Mouse (Mus musculus) stomach, embryonic 15.5 days (tissue): ENCODE results near the gene Gm20509. TPM values are rescaled to one million over a fixed set of nuclear protein-coding genes. Genes with fewer than 3 reads are reported as not detected.
"Not testable (repeated sequence)": the region's sequence is repeated elsewhere in the genome, so short reads cannot be mapped to it uniquely, and the experiment has no call there.

Experiments used
- ATAC-seq: fragments of 200-750 bp; cut with Nextera tagmentation; 2 replicates; pipeline ENCODE4 v1.8.0; 2017; ENCODE audit warnings: low read depth, moderate number of reproducible peaks, moderate TSS enrichment; ENCODE audit not compliant: insufficient read depth, low FRiP score
- H3K27ac ChIP-seq: fragments of 300-500 bp; sonication (generic); 2 replicates; pipeline ENCODE4 v1.5.1; 2015; ENCODE audit warnings: mild to moderate bottlenecking, inconsistent platforms
- H3K27me3 ChIP-seq: fragments of 300-500 bp; sonication (generic); replicated peaks from 2 replicates; pipeline ENCODE4 v1.6.1; 2015; ENCODE audit warnings: inconsistent platforms
- H3K36me3 ChIP-seq: fragments of 300-500 bp; sonication (generic); 2 replicates; pipeline ENCODE4 v1.6.1; 2015; ENCODE audit warnings: inconsistent platforms
- H3K4me1 ChIP-seq: fragments of 300-500 bp; sonication (generic); 2 replicates; pipeline ENCODE4 v1.6.1; 2015; ENCODE audit warnings: inconsistent platforms
- H3K4me2 ChIP-seq: fragments of 300-500 bp; sonication (generic); 2 replicates; pipeline ENCODE4 v1.6.1; 2015; ENCODE audit warnings: mild to moderate bottlenecking, inconsistent platforms
- H3K4me3 ChIP-seq: fragments of 300-500 bp; sonication (generic); replicated peaks from 2 replicates; pipeline ENCODE4 v1.5.1; 2015; ENCODE audit warnings: inconsistent platforms
- H3K9ac ChIP-seq: fragments of 300-500 bp; sonication (generic); 2 replicates; pipeline ENCODE4 v1.6.1; 2015; ENCODE audit warnings: inconsistent platforms
- H3K9me3 ChIP-seq: fragments of 300-500 bp; sonication (generic); 2 replicates; pipeline ENCODE4 v1.6.1; 2016; ENCODE audit warnings: inconsistent platforms
- WGBS: fragments of 180-500 bp; shearing (Covaris S2); methylation state at CpG from one replicate; pipeline ENCODE4 v1.1.7; 2015; 5-methylcytosine and 5-hydroxymethylcytosine counted together
- polyA plus RNA-seq: library from polyadenylated mRNA; unstranded; fragments of >200 nt; fragmentation: Nextera tagmentation; extraction: Ambion mirVana; gene quantifications from 2 replicates; pipeline ENCODE4 v1.2.1, GENCODE M21; 2015

The Gm20509 gene
- polyA plus RNA-seq: not detected in 2 replicates

- H3K4me3 ChIP-seq: peak within 1 kb of the TSS; percentile 45
- 90% methylated on average over 4 of the region's 4 CpGs for WGBS
- H3K27me3 ChIP-seq: 0 out of 2 replicates have a peak, but pooled peaks cover 6% of the 10 kb centered on the region
- H3K4me1 ChIP-seq: peaks cover 11% of the 10 kb centered on the region
- 0 out of 2 replicates have a peak within 1 kb of the TSS, but pooled peaks have one; percentile 6 for H3K9ac ChIP-seq
- H3K4me2 ChIP-seq: peak within 1 kb of the TSS; percentile 94
- H3K27ac ChIP-seq: no peak within 1 kb of the TSS
- no peaks in the 10 kb centered on the region for H3K36me3 ChIP-seq
- H3K9me3 ChIP-seq: no peaks in the 10 kb centered on the region
- ATAC-seq: no peak
These were observed at the start of gene Gm20509 for GRCm38 (mm10) chr9:73102181-73102580. Gene Gm20509 (plus strand): TSS chr9:73102470.

GRCm38 (mm10) chr9:73055441-73055911 is 46.8 kb upstream of the Gm20509 start:
- Histone ChIP-seq H3K4me2 (no peak overlapping the region), H3K9ac (no peak overlapping the region), H3K9me3 (no peaks in the 10 kb centered on the region), H3K27me3 (no peaks in the 10 kb centered on the region), H3K4me3 (no peak overlapping the region), H3K27ac (no peak overlapping the region), H3K4me1 (no peaks in the 10 kb centered on the region), H3K36me3 (no peaks in the 10 kb centered on the region)
- no peak for ATAC-seq
- 53% methylated on average over 10 of the region's 10 CpGs for WGBS

- Histone ChIP-seq H3K4me1 (0 out of 2 replicates have a peak, but pooled peaks cover 8% of the 10 kb centered on the region), H3K4me3 (no peak overlapping the region), H3K27me3 (no peaks in the 10 kb centered on the region), H3K9ac (no peak overlapping the region), H3K36me3 (no peaks in the 10 kb centered on the region), H3K27ac (no peak overlapping the region), H3K4me2 (no peak overlapping the region), H3K9me3 (no peaks in the 10 kb centered on the region)
- no peak for ATAC-seq
- WGBS: 82% methylated on average over 4 of the region's 4 CpGs
These were observed 43.0 kb upstream of the Gm20509 start for GRCm38 (mm10) chr9:73059224-73059623.

GRCm38 (mm10) chr9:73063621-73064290 is 38.5 kb upstream of the Gm20509 start:
- Histone ChIP-seq H3K27ac (no peak overlapping the region), H3K4me3 (no peak overlapping the region), H3K4me2 (peak overlapping the region; percentile 40), H3K36me3 (no peaks in the 10 kb centered on the region), H3K9me3 (no peaks in the 10 kb centered on the region), H3K4me1 (peaks cover 23% of the 10 kb centered on the region; the same call in 1 of the 2 replicates), H3K27me3 (no peaks in the 10 kb centered on the region), H3K9ac (no peak overlapping the region)
- 31% methylated on average over 15 of the region's 15 CpGs for WGBS
- no peak for ATAC-seq

- Histone ChIP-seq H3K9me3 (no peaks in the 10 kb centered on the region), H3K27ac (peak overlapping the region; percentile 79), H3K4me2 (peak overlapping the region; percentile 37), H3K36me3 (no peaks in the 10 kb centered on the region), H3K27me3 (no peaks in the 10 kb centered on the region), H3K4me3 (peak overlapping the region; percentile 6; the same call in 1 of the 2 replicates), H3K9ac (no peak overlapping the region), H3K4me1 (peaks cover 23% of the 10 kb centered on the region; the same call in 1 of the 2 replicates)
- peak; percentile 51; the same call in 1 of the 2 replicates for ATAC-seq
- WGBS: 33% methylated on average over 10 of the region's 10 CpGs
These were observed 35.2 kb upstream of the Gm20509 start for GRCm38 (mm10) chr9:73067086-73067485.

- Histone ChIP-seq H3K4me3 (no peak overlapping the region), H3K36me3 (no peaks in the 10 kb centered on the region), H3K9me3 (no peaks in the 10 kb centered on the region), H3K4me2 (0 out of 2 replicates have a peak overlapping the region, but pooled peaks have one; percentile 37), H3K4me1 (peaks cover 23% of the 10 kb centered on the region; the same call in 1 of the 2 replicates), H3K27ac (peak overlapping the region; percentile 79), H3K27me3 (no peaks in the 10 kb centered on the region), H3K9ac (no peak overlapping the region)
- WGBS: 11% methylated on average over 6 of the region's 6 CpGs
- peak; percentile 70 for ATAC-seq
These were observed 34.0 kb upstream of the Gm20509 start for GRCm38 (mm10) chr9:73068230-73068679.

- no peak for ATAC-seq
- Histone ChIP-seq H3K4me1 (peaks cover 18% of the 10 kb centered on the region; the same call in 1 of the 2 replicates), H3K36me3 (no peaks in the 10 kb centered on the region), H3K4me3 (no peak overlapping the region), H3K27ac (peak overlapping the region; percentile 79), H3K27me3 (no peaks in the 10 kb centered on the region), H3K4me2 (no peak overlapping the region), H3K9ac (no peak overlapping the region), H3K9me3 (no peaks in the 10 kb centered on the region)
- WGBS: 70% methylated on average over 6 of the region's 6 CpGs
These were observed 33.6 kb upstream of the Gm20509 start for GRCm38 (mm10) chr9:73068688-73069087.

- no peak overlapping the region for H3K4me3 ChIP-seq
- 58% methylated on average over 10 of the region's 10 CpGs for WGBS
- H3K36me3 ChIP-seq: no peaks in the 10 kb centered on the region
- no peak overlapping the region for H3K9ac ChIP-seq
- H3K4me1 ChIP-seq: peaks cover 15% of the 10 kb centered on the region; the same call in 1 of the 2 replicates
- no peaks in the 10 kb centered on the region for H3K9me3 ChIP-seq
- H3K27ac ChIP-seq: peak overlapping the region; percentile 23; the same call in 1 of the 2 replicates
- peak; percentile 27; the same call in 1 of the 2 replicates for ATAC-seq
- H3K27me3 ChIP-seq: no peaks in the 10 kb centered on the region
- no peak overlapping the region for H3K4me2 ChIP-seq
These were observed 31.2 kb upstream of the Gm20509 start for GRCm38 (mm10) chr9:73070971-73071659.

GRCm38 (mm10) chr9:73072426-73072825 is 29.8 kb upstream of the Gm20509 start:
- no peaks in the 10 kb centered on the region for H3K9me3 ChIP-seq
- 77% methylated on average over 8 of the region's 8 CpGs for WGBS
- no peak overlapping the region for H3K27ac ChIP-seq
- no peaks in the 10 kb centered on the region for H3K27me3 ChIP-seq
- H3K4me1 ChIP-seq: peaks cover 11% of the 10 kb centered on the region; the same call in 1 of the 2 replicates
- no peaks in the 10 kb centered on the region for H3K36me3 ChIP-seq
- ATAC-seq: no peak
- no peak overlapping the region for H3K4me2 ChIP-seq
- H3K9ac ChIP-seq: no peak overlapping the region
- no peak overlapping the region for H3K4me3 ChIP-seq

GRCm38 (mm10) chr9:73073169-73073568 is 29.1 kb upstream of the Gm20509 start:
- H3K4me1 ChIP-seq: peaks cover 4% of the 10 kb centered on the region; the same call in 1 of the 2 replicates
- H3K9ac ChIP-seq: no peak overlapping the region
- 83% methylated on average over 5 of the region's 5 CpGs for WGBS
- H3K27me3 ChIP-seq: no peaks in the 10 kb centered on the region
- no peaks in the 10 kb centered on the region for H3K36me3 ChIP-seq
- H3K4me3 ChIP-seq: no peak overlapping the region
- no peak overlapping the region for H3K4me2 ChIP-seq
- H3K9me3 ChIP-seq: no peaks in the 10 kb centered on the region
- H3K27ac ChIP-seq: no peak overlapping the region
- ATAC-seq: no peak

GRCm38 (mm10) chr9:73079349-73079748 is 22.9 kb upstream of the Gm20509 start:
- not testable (repeated sequence) for H3K4me3 ChIP-seq, H3K9ac ChIP-seq, H3K4me1 ChIP-seq, H3K27ac ChIP-seq, H3K27me3 ChIP-seq, H3K9me3 ChIP-seq, H3K4me2 ChIP-seq, ATAC-seq, H3K36me3 ChIP-seq
- WGBS: 85% methylated on average over 11 of the region's 12 CpGs
